ENCODE assay signal across 8 mouse cellular contexts in the genomic region with DNA sequence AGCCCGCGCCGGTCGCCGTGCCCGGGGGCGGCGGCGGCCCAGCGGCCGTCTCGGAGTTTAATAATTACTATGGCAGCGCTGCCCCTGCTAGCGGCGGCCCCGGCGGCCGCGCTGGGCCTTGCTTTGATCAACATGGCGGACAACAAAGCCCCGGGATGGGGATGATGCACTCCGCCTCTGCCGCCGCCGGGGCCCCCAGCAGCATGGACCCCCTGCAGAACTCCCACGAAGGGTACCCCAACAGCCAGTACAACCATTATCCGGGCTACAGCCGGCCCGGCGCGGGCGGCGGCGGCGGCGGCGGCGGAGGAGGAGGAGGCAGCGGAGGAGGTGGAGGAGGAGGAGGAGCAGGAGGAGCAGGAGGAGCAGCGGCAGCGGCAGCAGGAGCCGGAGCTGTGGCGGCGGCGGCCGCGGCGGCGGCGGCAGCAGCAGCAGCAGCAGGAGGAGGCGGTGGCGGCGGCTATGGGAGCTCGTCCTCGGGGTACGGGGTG. TPM values are rescaled to one million over a fixed set of nuclear protein-coding genes. Genes with fewer than 3 reads are reported as not detected.
A peak's percentile ranks its signal among the peaks of the same experiment; 100 is the strongest.
DNase-seq lines count a peak whose midpoint lies in the region; ATAC-seq and TF ChIP-seq lines count a peak whose summit lies in the region.

No protein-coding gene starts in this region.

- intact Hi-C loops in heart, postnatal 14 days (cut with DNase I): loop anchor here (1.0 to 10.0 kb wide), 6 partner anchors 62 to 781 kb away; no protein-coding TSS in a partner anchor

- H3K4me1 ChIP-seq in ES-Bruce4 (ENCODE audit: control insufficient read depth, insufficient read depth, low read length): no peaks in the 10 kb centered on the region
- H3K4me1 ChIP-seq in forebrain, embryonic 15.5 days: peaks cover 45% of the 10 kb centered on the region
- peaks cover 19% of the 10 kb centered on the region for H3K4me1 ChIP-seq in lung, embryonic 15.5 days

- H3K9ac ChIP-seq in ES-Bruce4 (ENCODE audit: low read depth, poor library complexity, severe bottlenecking): peak overlapping the region; percentile 100
- peak overlapping the region; percentile 100 for H3K9ac ChIP-seq in forebrain, embryonic 15.5 days (replicated peaks)
- H3K9ac ChIP-seq in lung, embryonic 15.5 days: peak overlapping the region; percentile 99

- no peak for TF ChIP-seq CTCF in ES-Bruce4 (IDR thresholded peaks at IDR 0.05; ENCODE audit: low read depth, low read length)

- H3K4me2 ChIP-seq in forebrain, embryonic 15.5 days (replicated peaks): peak overlapping the region; percentile 60
- H3K4me2 ChIP-seq in lung, embryonic 15.5 days: peak overlapping the region; percentile 55

- DNase-seq in c-Kit-negative CD71-positive TER-119-positive erythroid progenitor cells, embryonic 14.5 days (ENCODE audit: low read depth, low spot score): peak; percentile 50
- DNase-seq in heart, postnatal 14 days: peak; percentile 75 to 84
- DNase-seq in layer of hippocampus, adult 18-20 months (ENCODE audit: low spot score in 2 of 2): peak; percentile 80 to 82
- peak; percentile 73 for DNase-seq in ovary, postnatal 14 days (ENCODE audit: low spot score)
- peak; percentile 79 for DNase-seq in thymus, postnatal 25 days

- peak overlapping the region; percentile 75 for H3K4me3 ChIP-seq in ES-Bruce4 (ENCODE audit: low read depth, low read length)
- H3K4me3 ChIP-seq in forebrain, embryonic 15.5 days: peak overlapping the region; percentile 96
- H3K4me3 ChIP-seq in lung, embryonic 15.5 days: peak overlapping the region; percentile 96

- 0 out of 2 replicates have a peak, but pooled peaks cover 2% of the 10 kb centered on the region for H3K9me3 ChIP-seq in ES-Bruce4 (replicated peaks; ENCODE audit: control insufficient read depth, insufficient read depth, low read length, poor library complexity, severe bottlenecking)
- no peaks in the 10 kb centered on the region for H3K9me3 ChIP-seq in forebrain, embryonic 15.5 days
- H3K9me3 ChIP-seq in lung, embryonic 15.5 days: no peaks in the 10 kb centered on the region

- H3K36me3 ChIP-seq in ES-Bruce4 (ENCODE audit: control insufficient read depth, insufficient read depth, low read length, poor library complexity, severe bottlenecking): no peaks in the 10 kb centered on the region
- H3K36me3 ChIP-seq in forebrain, embryonic 15.5 days: no peaks in the 10 kb centered on the region
- no peaks in the 10 kb centered on the region for H3K36me3 ChIP-seq in lung, embryonic 15.5 days

- TF ChIP-seq POLR2A in ES-Bruce4 (IDR thresholded peaks at IDR 0.05; ENCODE audit: insufficient read depth, low read length): no peak

- peak overlapping the region; percentile 40; the same call in 1 of the 2 replicates for H3K27ac ChIP-seq in ES-Bruce4 (ENCODE audit: insufficient read depth, low read length)
- peak overlapping the region; percentile 100 for H3K27ac ChIP-seq in forebrain, embryonic 15.5 days (replicated peaks)
- H3K27ac ChIP-seq in lung, embryonic 15.5 days: peak overlapping the region; percentile 100

- ATAC-seq in forebrain, embryonic 15.5 days (replicated peaks): peak; percentile 52
- ATAC-seq in lung, embryonic 15.5 days (ENCODE audit: borderline replicate concordance, extremely low read depth, low FRiP score, low TSS enrichment): peak; percentile 64

- TF ChIP-seq EP300 in ES-Bruce4 (IDR thresholded peaks at IDR 0.05; ENCODE audit: insufficient read depth, low read depth, low read length): no peak

- WGBS in forebrain, embryonic 15.5 days: under 1% methylated on average over 37 of the region's 56 CpGs
- under 1% methylated on average over 38 of the region's 56 CpGs for WGBS in lung, embryonic 15.5 days

- no peaks in the 10 kb centered on the region for H3K27me3 ChIP-seq in ES-Bruce4 (ENCODE audit: control insufficient read depth, insufficient read depth, low read length, poor library complexity, severe bottlenecking)
- no peaks in the 10 kb centered on the region for H3K27me3 ChIP-seq in forebrain, embryonic 15.5 days
- no peaks in the 10 kb centered on the region for H3K27me3 ChIP-seq in lung, embryonic 15.5 days

RNA-seq across cellular contexts. Expression of gene Arid1b, which starts 1.5 kb away (rescaled TPM):
- 20.4 and 22.4 TPM in 2 replicates for polyA plus RNA-seq in ES-Bruce4 (2011; ENCODE audit: insufficient read depth, insufficient read length, low read depth, missing spikeins)
- 14.8 TPM in 2 replicates for polyA plus RNA-seq in forebrain, embryonic 15.5 days (2015; fragmentation: Nextera tagmentation; extraction: Ambion mirVana)
- 10 to 100 TPM; 33.6 to 36.6 TPM for total RNA-seq in heart, postnatal 14 days (2021)
- total RNA-seq in layer of hippocampus, adult 18-20 months (2021): 100 to 1,000 TPM; 103 to 108 TPM
- 9.5 and 10.5 TPM in 2 replicates for polyA plus RNA-seq in lung, embryonic 15.5 days (2015; fragmentation: Nextera tagmentation; extraction: Ambion mirVana)

Comparison
In these comparisons a context has a peak if more than half of its experiments do, and no peak if none do; other contexts are left out.
1. Peak in every context shown above with its lines: DNase-seq, ATAC-seq, H3K4me3 ChIP-seq and H3K27ac ChIP-seq.
2. H3K27ac ChIP-seq: peak in every context shown above with its lines; median percentile 100 in forebrain, embryonic 15.5 days; 100 in lung, embryonic 15.5 days; 40 in ES-Bruce4.